Mouse (Mus musculus) kidney, adult 2 months (tissue): ENCODE measurements around the gene Ptprn2.

ENCODE experiments used
- CTCF ChIP-seq: fragments of 200-500 bp; conservative IDR thresholded peaks from 2 replicates; pipeline ENCODE4 v1.5.1; 2011; ENCODE audit warnings: low read depth, mild to moderate bottlenecking, control low read depth, low read length, moderate library complexity, mixed read lengths; ENCODE audit not compliant: insufficient read depth, insufficient read length
- POLR2A ChIP-seq: fragments of 200-500 bp; IDR thresholded peaks from one replicate; pipeline ENCODE4 v1.6.1; 2011; ENCODE audit warnings: low read depth, low read length, control low read depth

DNA sequence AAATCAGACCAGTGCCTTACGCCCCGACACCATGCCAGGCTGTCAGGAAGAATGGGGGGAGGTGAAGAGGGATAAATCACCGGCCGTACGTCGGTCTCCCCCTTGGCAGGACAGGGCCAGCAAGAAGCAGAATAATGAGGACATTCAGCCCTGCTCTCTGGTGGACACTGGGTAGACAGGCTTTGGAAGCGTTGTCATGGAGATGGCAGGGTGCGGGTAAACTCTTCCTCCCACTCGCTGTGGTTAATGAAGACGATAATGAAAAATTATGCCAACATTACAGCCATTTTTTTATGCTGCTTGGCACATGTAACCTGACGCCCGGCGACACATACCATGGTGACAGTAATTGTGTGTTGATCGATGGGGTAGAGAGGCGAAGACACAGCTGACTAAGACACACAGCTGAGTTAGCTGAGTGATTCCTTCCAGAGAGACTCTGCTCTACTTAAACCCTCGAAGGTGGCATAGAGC lies 621.7 kb downstream of the Ptprn2 start:
- TF ChIP-seq CTCF (no peak), POLR2A (no peak)
